8 mouse cellular contexts compared by ENCODE assay signal in genomic region chr9:44483041-44483509, GRCm38 (mm10). TPM values are rescaled to one million over a fixed set of nuclear protein-coding genes. Genes with fewer than 3 reads are reported as not detected.
A peak's percentile ranks its signal among the peaks of the same experiment; 100 is the strongest.
DNase-seq lines count a peak whose midpoint lies in the region; ATAC-seq and TF ChIP-seq lines count a peak whose summit lies in the region.

No protein-coding gene starts in this region.

- ATAC-seq in forebrain, embryonic 11.5 days (replicated peaks; ENCODE audit: low FRiP score) = no peak
- ATAC-seq in midbrain, embryonic 16.5 days = no peak
- ATAC-seq in megakaryocyte progenitor cell, adult 5-6 weeks (replicated peaks; ENCODE audit: poor library complexity) = no peak

- peaks cover 3% of the 10 kb centered on the region for H3K36me3 ChIP-seq in C2C12 (ENCODE audit: control insufficient read depth, insufficient read depth)
- no peaks in the 10 kb centered on the region for H3K36me3 ChIP-seq in forebrain, embryonic 11.5 days (ENCODE audit: control insufficient read depth, insufficient read depth, low read length)
- no peaks in the 10 kb centered on the region for H3K36me3 ChIP-seq in midbrain, embryonic 16.5 days (ENCODE audit: control insufficient read depth, insufficient read depth, low read length)

- peaks cover 47% of the 10 kb centered on the region for H3K79me3 ChIP-seq in C2C12 (ENCODE audit: low read depth)

- peak overlapping the region; percentile 89 for H3K9ac ChIP-seq in forebrain, embryonic 11.5 days (ENCODE audit: low read length)
- H3K9ac ChIP-seq in midbrain, embryonic 16.5 days (ENCODE audit: low read depth, low read length) = peak overlapping the region; percentile 95

- H3K27me3 ChIP-seq in C2C12 (ENCODE audit: control insufficient read depth, insufficient read depth, insufficient read length) = no peaks in the 10 kb centered on the region
- H3K27me3 ChIP-seq in forebrain, embryonic 11.5 days (ENCODE audit: control insufficient read depth, insufficient read depth, low read length) = no peaks in the 10 kb centered on the region
- no peaks in the 10 kb centered on the region for H3K27me3 ChIP-seq in midbrain, embryonic 16.5 days (ENCODE audit: control insufficient read depth, insufficient read depth, low read depth, low read length)

- H3K79me2 ChIP-seq in C2C12 (ENCODE audit: control insufficient read depth, insufficient read depth) = peaks cover 55% of the 10 kb centered on the region

- H3ac ChIP-seq in C2C12 (ENCODE audit: control insufficient read depth, insufficient read length, low read depth) = peak overlapping the region; percentile 85

- H3K9me3 ChIP-seq in forebrain, embryonic 11.5 days (ENCODE audit: control insufficient read depth, low read length) = no peaks in the 10 kb centered on the region
- H3K9me3 ChIP-seq in midbrain, embryonic 16.5 days (replicated peaks; ENCODE audit: control insufficient read depth, low read length, poor library complexity, severe bottlenecking) = no peaks in the 10 kb centered on the region

- peak overlapping the region; percentile 89 for H3K4me2 ChIP-seq in forebrain, embryonic 11.5 days (ENCODE audit: low read depth, low read length, severe bottlenecking)
- H3K4me2 ChIP-seq in midbrain, embryonic 16.5 days (ENCODE audit: low read length) = peak overlapping the region; percentile 93

- WGBS in forebrain, embryonic 11.5 days = 0% methylated on average over 32 of the region's 39 CpGs
- WGBS in midbrain, embryonic 16.5 days = under 1% methylated on average over 26 of the region's 39 CpGs

- H3K4me1 ChIP-seq in forebrain, embryonic 11.5 days (replicated peaks; ENCODE audit: control insufficient read depth, insufficient read depth, low read length) = peaks cover 32% of the 10 kb centered on the region
- H3K4me1 ChIP-seq in midbrain, embryonic 16.5 days (ENCODE audit: control insufficient read depth, insufficient read depth, low read length) = peaks cover 47% of the 10 kb centered on the region

- H3K4me3 ChIP-seq in C2C12 (ENCODE audit: insufficient read depth, poor library complexity, severe bottlenecking) = peak overlapping the region; percentile 86
- peak overlapping the region; percentile 96 for H3K4me3 ChIP-seq in forebrain, embryonic 11.5 days (ENCODE audit: low read depth, low read length)
- H3K4me3 ChIP-seq in midbrain, embryonic 16.5 days (ENCODE audit: low read depth, low read length) = peak overlapping the region; percentile 92

- peak; percentile 29 for DNase-seq in embryo, embryonic 11 days
- no peak for DNase-seq in embryo, embryonic 9.5 days (ENCODE audit: extremely low spot score)
- no peak for DNase-seq in forebrain, embryonic 11.5 days (ENCODE audit: low spot score)
- peak; percentile 41 to 66 for DNase-seq in kidney, postnatal 4 days
- no peak for DNase-seq in adrenal gland, postnatal 4 days (ENCODE audit: low spot score in 2 of 2)

- H3K27ac ChIP-seq in forebrain, embryonic 11.5 days (ENCODE audit: low read depth, low read length) = peak overlapping the region; percentile 90
- peak overlapping the region; percentile 97 for H3K27ac ChIP-seq in midbrain, embryonic 16.5 days (ENCODE audit: low read length)

- TF ChIP-seq CTCF in C2C12 (IDR thresholded peaks at IDR 0.05; ENCODE audit: control insufficient read depth, insufficient read depth, insufficient read length) = no peak

TF ChIP-seq in C2C12, 6 proteins besides CTCF, POLR2A, EP300 and RAD21:
- TF ChIP-seq USF1 (IDR thresholded peaks at IDR 0.05; ENCODE audit: low read depth) = no peak
- TF ChIP-seq MYOD1 (IDR thresholded peaks at IDR 0.05; ENCODE audit: control insufficient read depth, insufficient read length, low read depth) = no peak
- TF ChIP-seq FOSL1 (IDR thresholded peaks at IDR 0.05; ENCODE audit: insufficient read depth, low read length, poor library complexity, severe bottlenecking) = no peak
- no peak for TF ChIP-seq MYOG (IDR thresholded peaks at IDR 0.05; ENCODE audit: control insufficient read depth, extremely low read depth, insufficient read length)
- TF ChIP-seq MAX (IDR thresholded peaks at IDR 0.05) = no peak
- no peak for TF ChIP-seq CEBPB (IDR thresholded peaks at IDR 0.05; ENCODE audit: low read depth)

RNA-seq across cellular contexts. Expression of gene Bcl9l, which starts 0.5 kb away (rescaled TPM):
- 31.4 TPM for polyA plus RNA-seq in C2C12 (2012; fragmentation: generic; extraction: Trizol)
- polyA plus RNA-seq in forebrain, embryonic 11.5 days (2014; fragmentation: Nextera tagmentation; extraction: Ambion mirVana) = 8.7 and 10.6 TPM in 2 replicates
- 10.7 and 10.8 TPM in 2 replicates for polyA plus RNA-seq in midbrain, embryonic 16.5 days (2015; fragmentation: Nextera tagmentation; extraction: Ambion mirVana)
- total RNA-seq in megakaryocyte progenitor cell, adult 5-6 weeks (2015) = 4.3 and 4.5 TPM in 2 replicates
- total RNA-seq in megakaryocyte progenitor cell, adult 5-6 weeks (2017) = 1.6 and 1.8 TPM in 2 replicates
- 10 to 100 TPM; 86.4 to 97.9 TPM for total RNA-seq in adrenal gland, postnatal 4 days (2021)

RNA-seq across cellular contexts. Expression of gene Upk2, which starts 28.3 kb away (rescaled TPM):
- polyA plus RNA-seq in C2C12 (2012; fragmentation: generic; extraction: Trizol) = 0.04 TPM
- polyA plus RNA-seq in forebrain, embryonic 11.5 days (2014; fragmentation: Nextera tagmentation; extraction: Ambion mirVana) = not detected in 2 replicates
- polyA plus RNA-seq in midbrain, embryonic 16.5 days (2015; fragmentation: Nextera tagmentation; extraction: Ambion mirVana) = not detected in 2 replicates
- not detected in 2 replicates for total RNA-seq in megakaryocyte progenitor cell, adult 5-6 weeks (2015)
- total RNA-seq in megakaryocyte progenitor cell, adult 5-6 weeks (2017) = not detected in 2 replicates
- not detected for total RNA-seq in adrenal gland, postnatal 4 days (2021)

RNA-seq across cellular contexts. Expression of gene Foxr1, which starts 42.1 kb away (rescaled TPM):
- polyA plus RNA-seq in C2C12 (2012; fragmentation: generic; extraction: Trizol) = not detected
- polyA plus RNA-seq in forebrain, embryonic 11.5 days (2014; fragmentation: Nextera tagmentation; extraction: Ambion mirVana) = not detected in 2 replicates
- not detected in 2 replicates for polyA plus RNA-seq in midbrain, embryonic 16.5 days (2015; fragmentation: Nextera tagmentation; extraction: Ambion mirVana)
- total RNA-seq in megakaryocyte progenitor cell, adult 5-6 weeks (2015) = not detected in 2 replicates
- total RNA-seq in megakaryocyte progenitor cell, adult 5-6 weeks (2017) = not detected in 2 replicates
- not detected for total RNA-seq in adrenal gland, postnatal 4 days (2021)

Comparison
In these comparisons a context has a peak if more than half of its experiments do, and no peak if none do; other contexts are left out.
1. DNase-seq: peak in embryo, embryonic 11 days (single experiment) and kidney, postnatal 4 days (2 of 2); none in embryo, embryonic 9.5 days (single experiment), forebrain, embryonic 11.5 days (single experiment) and adrenal gland, postnatal 4 days (0 of 2).
2. Peak in every context shown above with its lines, with median percentiles within 50 percentile points of each other: H3K4me3 ChIP-seq.